Mouse (Mus musculus) lung, embryonic 16.5 days (tissue): ENCODE measurements around the gene Dok3. TPM values are rescaled to one million over a fixed set of nuclear protein-coding genes. Genes with fewer than 3 reads are reported as not detected.

Experiments used
- ATAC-seq: fragments of 200-750 bp; cut with Nextera tagmentation; 2 replicates; pipeline ENCODE4 v1.8.0; 2017; ENCODE audit warnings: low read depth, mild to moderate bottlenecking, moderate library complexity
- H3K27ac ChIP-seq: fragments of 300-500 bp; sonication (generic); 2 replicates; pipeline ENCODE4 v1.5.1; 2014; ENCODE audit warnings: mild to moderate bottlenecking, control low read depth, low read length
- H3K27me3 ChIP-seq: fragments of 300-500 bp; sonication (generic); 2 replicates; pipeline ENCODE4 v1.6.1; 2014; ENCODE audit warnings: low read depth, low read length, mixed read lengths; ENCODE audit not compliant: control insufficient read depth, insufficient read depth
- H3K36me3 ChIP-seq: fragments of 300-500 bp; sonication (generic); 2 replicates; pipeline ENCODE4 v1.6.1; 2014; ENCODE audit warnings: low read length; ENCODE audit not compliant: control insufficient read depth, insufficient read depth
- H3K4me1 ChIP-seq: fragments of 300-500 bp; sonication (generic); replicated peaks from 2 replicates; pipeline ENCODE4 v1.6.1; 2014; ENCODE audit warnings: low read length, mixed read lengths; ENCODE audit not compliant: control insufficient read depth, insufficient read depth
- H3K4me2 ChIP-seq: fragments of 300-500 bp; sonication (generic); 2 replicates; pipeline ENCODE4 v1.6.1; 2014; ENCODE audit warnings: low read depth, low read length, control low read depth
- H3K4me3 ChIP-seq: fragments of 300-500 bp; sonication (generic); 2 replicates; pipeline ENCODE4 v1.5.1; 2014; ENCODE audit warnings: mild to moderate bottlenecking, low read length, control low read depth
- H3K9ac ChIP-seq: fragments of 300-500 bp; sonication (generic); 2 replicates; pipeline ENCODE4 v1.6.1; 2014; ENCODE audit warnings: low read length, control low read depth
- H3K9me3 ChIP-seq: fragments of 300-500 bp; sonication (generic); 2 replicates; pipeline ENCODE4 v1.6.1; 2016; ENCODE audit warnings: low read length; ENCODE audit not compliant: control insufficient read depth
- WGBS: fragments of 180-500 bp; shearing (Covaris S2); extraction: QIAGEN DNeasy Blood & Tissue Kit; methylation state at CpG from one replicate; pipeline ENCODE4 v1.1.7; 2014; 5-methylcytosine and 5-hydroxymethylcytosine counted together
- polyA plus RNA-seq: library from polyadenylated mRNA; unstranded; fragments of >200 nt; fragmentation: Nextera tagmentation; extraction: Ambion mirVana; gene quantifications from 2 replicates; pipeline ENCODE4 v1.2.1, GENCODE M21; 2015

Dok3 gene
- polyA plus RNA-seq, 1 experiment from 2014 or later, result 3.8 TPM

- peak; percentile 56 for ATAC-seq
- Histone ChIP-seq H3K27ac (peak overlapping the region; percentile 61), H3K4me2 (peak overlapping the region; percentile 92), H3K27me3 (peaks cover 3% of the 10 kb centered on the region; the same call in 1 of the 2 replicates), H3K9ac (peak overlapping the region; percentile 96), H3K36me3 (peaks cover 4% of the 10 kb centered on the region; the same call in 1 of the 2 replicates), H3K4me1 (peaks cover 44% of the 10 kb centered on the region), H3K9me3 (no peaks in the 10 kb centered on the region), H3K4me3 (peak overlapping the region; percentile 86)
- WGBS, result under 1% methylated on average over 29 of the region's 29 CpGs
These were observed 42.0 kb downstream of the Dok3 start for GRCm38 (mm10) chr13:55486916-55487577.

GRCm38 (mm10) chr13:55486029-55486794, 42.9 kb downstream of the Dok3 start:
- H3K27ac ChIP-seq, result no peak overlapping the region
- H3K27me3 ChIP-seq, result no peaks in the 10 kb centered on the region; the same call in 1 of the 2 replicates
- H3K4me1 ChIP-seq, result peaks cover 44% of the 10 kb centered on the region

GRCm38 (mm10) chr13:55484520-55485088, 44.5 kb downstream of the Dok3 start:
- H3K36me3 ChIP-seq, result peaks cover 22% of the 10 kb centered on the region
- no peaks in the 10 kb centered on the region for H3K9me3 ChIP-seq
- ATAC-seq, result no peak
- no peaks in the 10 kb centered on the region; the same call in 1 of the 2 replicates for H3K27me3 ChIP-seq
- WGBS, result 50% methylated on average over 7 of the region's 7 CpGs
- peaks cover 44% of the 10 kb centered on the region for H3K4me1 ChIP-seq
- no peak overlapping the region for H3K4me3 ChIP-seq
- H3K27ac ChIP-seq, result no peak overlapping the region; the same call in 1 of the 2 replicates
- H3K4me2 ChIP-seq, result no peak overlapping the region
- no peak overlapping the region for H3K9ac ChIP-seq

More at GRCm38 (mm10) chr13:55486029-55486794, 42.9 kb downstream of the Dok3 start:
- no peak for ATAC-seq
- Histone ChIP-seq H3K4me3 (peak overlapping the region; percentile 86), H3K36me3 (peaks cover 9% of the 10 kb centered on the region), H3K9ac (peak overlapping the region; percentile 96), H3K9me3 (no peaks in the 10 kb centered on the region), H3K4me2 (peak overlapping the region; percentile 92)
- 38% methylated on average over 14 of the region's 14 CpGs for WGBS

- H3K4me1 ChIP-seq, result peaks cover 44% of the 10 kb centered on the region
- ATAC-seq, result no peak
- no peak overlapping the region for H3K4me3 ChIP-seq
- H3K4me2 ChIP-seq, result no peak overlapping the region
- H3K27ac ChIP-seq, result no peak overlapping the region
- 50% methylated on average over 15 of the region's 15 CpGs for WGBS
- H3K36me3 ChIP-seq, result peaks cover 22% of the 10 kb centered on the region
- no peaks in the 10 kb centered on the region; the same call in 1 of the 2 replicates for H3K27me3 ChIP-seq
- no peak overlapping the region; the same call in 1 of the 2 replicates for H3K9ac ChIP-seq
- H3K9me3 ChIP-seq, result no peaks in the 10 kb centered on the region
These were observed 45.5 kb downstream of the Dok3 start for GRCm38 (mm10) chr13:55483593-55483992.

GRCm38 (mm10) chr13:55483071-55483470, 46.0 kb downstream of the Dok3 start:
- Histone ChIP-seq H3K36me3 (peaks cover 22% of the 10 kb centered on the region), H3K9me3 (no peaks in the 10 kb centered on the region), H3K4me1 (peaks cover 43% of the 10 kb centered on the region), H3K9ac (peak overlapping the region; percentile 9; the same call in 1 of the 2 replicates), H3K4me3 (no peak overlapping the region), H3K27ac (no peak overlapping the region), H3K4me2 (no peak overlapping the region), H3K27me3 (no peaks in the 10 kb centered on the region; the same call in 1 of the 2 replicates)
- ATAC-seq, result no peak
- 18% methylated on average over 9 of the region's 9 CpGs for WGBS

- WGBS, result 54% methylated on average over 7 of the region's 7 CpGs
- Histone ChIP-seq H3K9ac (0 out of 2 replicates have a peak overlapping the region, but pooled peaks have one; percentile 17), H3K36me3 (peaks cover 22% of the 10 kb centered on the region), H3K27me3 (no peaks in the 10 kb centered on the region; the same call in 1 of the 2 replicates), H3K4me1 (peaks cover 42% of the 10 kb centered on the region), H3K4me2 (no peak overlapping the region), H3K4me3 (no peak overlapping the region), H3K9me3 (no peaks in the 10 kb centered on the region), H3K27ac (no peak overlapping the region)
- 0 out of 2 replicates have a peak, but pooled peaks have one; percentile 29 for ATAC-seq
These were observed 46.6 kb downstream of the Dok3 start for GRCm38 (mm10) chr13:55482542-55482941.

- no peak overlapping the region for H3K9ac ChIP-seq
- peaks cover 20% of the 10 kb centered on the region for H3K4me1 ChIP-seq
- H3K4me3 ChIP-seq, result no peak overlapping the region
- no peak for ATAC-seq
- H3K27me3 ChIP-seq, result no peaks in the 10 kb centered on the region; the same call in 1 of the 2 replicates
- H3K36me3 ChIP-seq, result peaks cover 32% of the 10 kb centered on the region
- no peaks in the 10 kb centered on the region for H3K9me3 ChIP-seq
- H3K4me2 ChIP-seq, result no peak overlapping the region
- no peak overlapping the region for H3K27ac ChIP-seq
These were observed 49.2 kb downstream of the Dok3 start for GRCm38 (mm10) chr13:55479929-55480328.

GRCm38 (mm10) chr13:55479008-55479407, 50.1 kb downstream of the Dok3 start:
- Histone ChIP-seq H3K4me2 (no peak overlapping the region), H3K9me3 (no peaks in the 10 kb centered on the region), H3K4me1 (peaks cover 13% of the 10 kb centered on the region), H3K27ac (no peak overlapping the region), H3K4me3 (no peak overlapping the region), H3K27me3 (no peaks in the 10 kb centered on the region; the same call in 1 of the 2 replicates), H3K9ac (no peak overlapping the region), H3K36me3 (peaks cover 32% of the 10 kb centered on the region)
- 68% methylated on average over 7 of the region's 7 CpGs for WGBS
- no peak for ATAC-seq

- Histone ChIP-seq H3K36me3 (peaks cover 32% of the 10 kb centered on the region), H3K27ac (no peak overlapping the region), H3K4me2 (no peak overlapping the region), H3K9ac (no peak overlapping the region), H3K4me3 (no peak overlapping the region), H3K27me3 (no peaks in the 10 kb centered on the region; the same call in 1 of the 2 replicates), H3K9me3 (no peaks in the 10 kb centered on the region), H3K4me1 (peaks cover 6% of the 10 kb centered on the region; the same call in 1 of the 2 replicates)
- WGBS, result 52% methylated on average over 5 of the region's 5 CpGs
- no peak for ATAC-seq
These were observed 51.1 kb downstream of the Dok3 start for GRCm38 (mm10) chr13:55478036-55478435.
